Mouse (Mus musculus) cerebellum, postnatal 25 days (tissue): ENCODE data around the gene Ptprb.
A peak's percentile ranks its signal among the peaks of the same experiment; 100 is the strongest.

Experiments used
- DNase-seq, 2 experiments: peaks; one replicate each; pipeline ENCODE4 v3.0.0; 2021; ENCODE audit warnings: mixed read lengths in 2 of 2

The Ptprb gene

GRCm38 (mm10) chr10:116297854-116298253, 22.5 kb downstream of the Ptprb start:
- DNase-seq, result no peak

DNA sequence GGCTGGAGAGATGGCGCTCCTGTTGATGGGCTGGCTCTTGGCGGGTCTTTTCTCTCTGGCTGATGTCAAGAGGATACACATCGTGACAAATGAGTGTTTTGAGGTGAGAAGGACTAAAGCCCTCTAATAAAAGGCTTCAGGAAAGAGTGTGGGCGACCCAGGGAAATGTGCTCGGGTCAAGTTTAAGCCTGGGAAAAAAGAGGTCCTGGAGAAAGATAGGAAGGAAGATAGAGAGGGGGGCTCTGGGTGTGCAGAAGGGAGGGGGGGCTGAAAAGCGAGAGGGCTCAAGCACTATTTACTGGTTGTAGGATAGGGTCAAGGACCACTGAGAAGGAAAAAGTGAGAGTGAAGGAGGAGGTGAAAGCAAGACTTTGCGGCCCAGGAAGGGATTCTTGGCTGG, 25.5 kb downstream of the Ptprb start:
- no peak for DNase-seq

DNA sequence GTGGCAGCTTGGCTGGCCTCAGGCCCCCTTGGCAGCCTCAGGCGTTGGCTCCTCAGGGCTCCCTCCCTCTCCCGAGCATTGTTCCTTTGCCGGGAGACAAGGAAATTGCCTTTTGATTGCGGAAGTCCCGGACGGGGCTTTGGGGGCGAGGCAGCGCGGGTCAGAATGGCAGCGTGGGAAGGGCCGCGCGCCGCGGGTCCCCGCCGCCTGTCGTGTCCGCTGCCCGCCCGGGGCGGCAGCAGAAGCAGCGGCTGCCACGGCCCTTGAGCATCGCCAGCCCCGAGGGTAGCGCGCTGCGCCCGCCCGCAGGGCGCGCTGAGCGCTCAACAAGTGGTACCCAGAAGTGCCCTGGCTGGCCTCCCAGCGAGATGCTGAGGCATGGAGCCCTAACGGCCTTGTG, 25.9 kb downstream of the Ptprb start:
- DNase-seq, result peak; percentile 13 to 44

- no peak for DNase-seq
Observed at GRCm38 (mm10) chr10:116304355-116304754, 29.0 kb downstream of the Ptprb start.

- DNase-seq, result no peak
Observed at GRCm38 (mm10) chr10:116309460-116309859, 34.1 kb downstream of the Ptprb start.

GRCm38 (mm10) chr10:116310516-116311210, 35.3 kb downstream of the Ptprb start:
- DNase-seq, result no peak

DNA sequence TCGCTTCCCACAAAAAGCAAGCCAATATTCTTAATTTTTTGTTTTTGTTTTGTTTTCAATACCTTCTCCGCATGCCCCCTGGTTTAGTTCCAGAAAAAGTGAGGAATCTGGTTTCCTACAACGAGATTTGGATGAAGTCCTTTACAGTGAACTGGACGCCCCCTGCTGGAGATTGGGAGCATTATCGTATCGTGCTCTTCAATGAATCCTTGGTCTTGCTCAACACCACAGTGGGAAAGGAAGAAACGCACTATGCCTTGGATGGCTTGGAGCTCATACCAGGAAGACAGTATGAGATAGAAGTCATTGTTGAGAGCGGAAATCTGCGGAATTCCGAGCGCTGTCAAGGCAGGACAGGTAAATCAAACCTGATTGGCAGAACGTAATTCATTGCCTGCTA, 43.9 kb downstream of the Ptprb start:
- peak; percentile 75 to 87 for DNase-seq

GRCm38 (mm10) chr10:116329086-116329485, 53.8 kb downstream of the Ptprb start:
- DNase-seq, result no peak

DNA sequence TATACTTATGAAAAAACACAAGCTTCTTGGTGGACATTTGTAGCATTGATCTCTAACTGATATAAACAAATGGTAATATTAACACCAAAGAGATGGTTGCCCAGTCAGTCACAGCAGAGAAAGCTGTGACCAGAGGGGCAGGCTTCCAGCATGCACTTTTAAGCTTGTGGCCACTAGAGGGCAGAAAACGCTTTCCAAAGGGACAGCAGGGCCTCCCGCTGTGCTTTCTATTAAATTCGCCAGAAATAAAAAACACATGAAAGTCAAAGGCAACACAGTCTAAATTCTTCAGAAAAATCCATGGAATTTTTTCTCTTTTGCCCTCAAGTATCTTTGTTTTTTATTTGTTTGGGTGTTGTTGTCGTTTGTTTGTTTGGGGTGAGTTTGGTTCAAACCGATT, 55.1 kb downstream of the Ptprb start:
- DNase-seq, result peak; percentile 80 to 91

- peak; percentile 36 to 51 for DNase-seq
Observed at GRCm38 (mm10) chr10:116330961-116331510, 55.7 kb downstream of the Ptprb start.

GRCm38 (mm10) chr10:116333666-116334065, 58.3 kb downstream of the Ptprb start:
- peak in 1 of 2 experiments; percentile 12 for DNase-seq

DNA sequence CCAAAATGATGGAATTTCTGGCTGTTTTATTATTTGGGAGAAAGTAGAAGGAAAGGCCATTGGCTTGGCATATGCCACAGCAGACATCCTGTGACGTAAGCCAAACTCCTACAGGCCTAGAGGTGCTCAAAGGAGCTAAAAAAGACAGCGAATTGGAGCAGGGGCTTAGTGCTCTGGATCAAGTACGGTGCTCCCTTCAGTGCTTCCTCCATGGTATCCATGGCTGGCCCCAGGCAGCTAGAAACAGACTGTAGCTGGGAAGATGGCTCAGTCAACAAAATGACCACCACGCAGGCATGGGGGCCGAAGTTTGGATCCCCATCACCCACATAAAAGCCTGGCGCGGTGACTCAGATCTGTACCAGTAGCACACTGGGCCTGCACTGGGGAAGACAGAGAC, 58.8 kb downstream of the Ptprb start:
- DNase-seq, result no peak

- no peak for DNase-seq
Observed at GRCm38 (mm10) chr10:116335328-116335727, 60.0 kb downstream of the Ptprb start.

- DNase-seq, result no peak
Observed at GRCm38 (mm10) chr10:116341194-116341593, 65.9 kb downstream of the Ptprb start.

- no peak for DNase-seq
Observed at GRCm38 (mm10) chr10:116346618-116347184, 71.4 kb downstream of the Ptprb start.

DNA sequence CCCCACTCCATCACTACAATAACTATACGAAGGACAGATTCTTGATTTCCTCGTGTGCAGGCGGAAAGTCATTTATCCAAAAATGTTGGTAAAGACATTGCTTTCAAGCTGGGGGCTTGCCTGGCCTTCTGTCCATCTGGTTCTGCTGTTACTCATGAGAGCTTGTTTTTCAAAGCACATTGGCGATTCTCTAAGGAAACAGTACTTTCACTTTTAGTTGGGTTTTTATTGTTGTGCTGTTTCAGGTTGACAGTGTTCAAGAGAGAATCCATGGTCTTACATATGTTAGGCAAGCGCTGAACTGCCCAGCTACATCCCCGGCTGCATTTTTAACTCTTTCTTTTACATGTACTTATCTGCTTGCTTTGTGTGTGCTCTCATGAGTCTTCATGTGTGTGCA, 73.7 kb downstream of the Ptprb start:
- no peak for DNase-seq

- DNase-seq, result no peak
Observed at GRCm38 (mm10) chr10:116350532-116350931, 75.2 kb downstream of the Ptprb start.

DNA sequence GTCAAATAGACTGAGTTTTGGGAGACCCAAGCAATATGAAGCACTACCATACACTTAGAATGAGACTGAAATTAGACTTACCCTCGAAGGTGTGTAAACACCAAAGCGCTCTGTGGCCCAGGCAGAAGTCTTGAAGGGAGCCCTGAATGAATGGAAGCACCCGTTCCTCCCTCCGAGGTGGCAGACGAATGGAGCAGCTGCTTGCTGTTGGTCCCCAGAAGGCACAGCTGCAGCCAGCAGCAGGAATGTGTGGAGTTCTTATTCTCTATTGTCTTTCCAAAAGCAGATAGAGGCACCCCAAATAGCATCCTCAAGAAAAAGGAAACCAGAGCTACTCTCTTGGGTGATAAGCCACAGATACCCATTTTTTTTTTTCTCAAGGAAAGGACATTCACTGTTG, 79.0 kb downstream of the Ptprb start:
- DNase-seq, result no peak

GRCm38 (mm10) chr10:116362181-116362580, 86.9 kb downstream of the Ptprb start:
- peak; percentile 86 to 92 for DNase-seq

DNA sequence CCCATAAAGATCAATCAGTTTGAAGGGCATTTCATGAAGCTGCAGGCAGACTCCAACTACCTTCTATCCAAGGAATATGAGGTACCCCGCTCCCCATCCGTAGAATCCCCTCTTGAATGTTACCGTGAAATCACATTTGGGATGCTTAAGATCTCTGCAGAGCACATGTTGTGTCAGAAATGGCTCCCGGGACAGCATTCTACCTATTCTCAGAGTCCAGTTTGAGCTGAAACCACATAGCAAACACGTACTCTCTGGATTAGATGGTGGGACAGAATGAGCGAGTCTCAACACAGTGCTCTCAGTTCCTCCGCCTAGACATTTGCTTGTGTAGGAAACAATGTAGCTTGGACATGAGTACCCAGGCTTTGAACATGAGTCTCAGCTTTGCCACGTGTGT, 87.3 kb downstream of the Ptprb start:
- DNase-seq, result peak; percentile 30 to 58

DNA sequence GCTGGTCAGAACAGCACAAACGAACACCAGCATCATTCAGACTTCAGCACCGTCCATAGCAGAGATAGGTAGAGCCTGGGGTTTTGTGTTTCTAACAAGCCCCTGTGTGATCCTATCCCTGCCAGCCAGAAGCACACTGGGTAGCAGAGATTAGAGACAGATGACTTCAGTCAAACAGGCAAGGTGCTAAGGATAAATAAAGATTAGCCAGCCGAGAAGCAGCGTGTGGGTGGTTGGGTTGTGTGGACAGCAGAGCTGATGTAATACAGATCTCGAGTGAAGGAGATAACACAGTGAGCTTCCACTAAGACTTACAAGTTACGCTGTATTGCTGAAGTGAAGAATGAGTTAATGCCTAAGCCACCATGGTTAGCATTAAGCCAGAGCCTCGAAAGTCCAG, 89.4 kb downstream of the Ptprb start:
- peak; percentile 46 to 50 for DNase-seq

- DNase-seq, result no peak
Observed at GRCm38 (mm10) chr10:116370991-116371725, 95.8 kb downstream of the Ptprb start.

GRCm38 (mm10) chr10:116374111-116374510, 98.8 kb downstream of the Ptprb start:
- peak; percentile 69 to 78 for DNase-seq

GRCm38 (mm10) chr10:116376853-116377252, 101.5 kb downstream of the Ptprb start:
- no peak for DNase-seq
